Mouse (Mus musculus) lung, embryonic 16.5 days (tissue): ENCODE data around the gene B4galt5. TPM values are rescaled to one million over a fixed set of nuclear protein-coding genes. Genes with fewer than 3 reads are reported as not detected.

ENCODE experiments used
- ATAC-seq: fragments of 200-750 bp; cut with Nextera tagmentation; 2 replicates; pipeline ENCODE4 v1.8.0; 2017; ENCODE audit warnings: low read depth, mild to moderate bottlenecking, moderate library complexity
- H3K27ac ChIP-seq: fragments of 300-500 bp; sonication (generic); 2 replicates; pipeline ENCODE4 v1.5.1; 2014; ENCODE audit warnings: mild to moderate bottlenecking, control low read depth, low read length
- H3K27me3 ChIP-seq: fragments of 300-500 bp; sonication (generic); 2 replicates; pipeline ENCODE4 v1.6.1; 2014; ENCODE audit warnings: low read depth, low read length, mixed read lengths; ENCODE audit not compliant: control insufficient read depth, insufficient read depth
- H3K36me3 ChIP-seq: fragments of 300-500 bp; sonication (generic); 2 replicates; pipeline ENCODE4 v1.6.1; 2014; ENCODE audit warnings: low read length; ENCODE audit not compliant: control insufficient read depth, insufficient read depth
- H3K4me1 ChIP-seq: fragments of 300-500 bp; sonication (generic); replicated peaks from 2 replicates; pipeline ENCODE4 v1.6.1; 2014; ENCODE audit warnings: low read length, mixed read lengths; ENCODE audit not compliant: control insufficient read depth, insufficient read depth
- H3K4me2 ChIP-seq: fragments of 300-500 bp; sonication (generic); 2 replicates; pipeline ENCODE4 v1.6.1; 2014; ENCODE audit warnings: low read depth, low read length, control low read depth
- H3K4me3 ChIP-seq: fragments of 300-500 bp; sonication (generic); 2 replicates; pipeline ENCODE4 v1.5.1; 2014; ENCODE audit warnings: mild to moderate bottlenecking, low read length, control low read depth
- H3K9ac ChIP-seq: fragments of 300-500 bp; sonication (generic); 2 replicates; pipeline ENCODE4 v1.6.1; 2014; ENCODE audit warnings: low read length, control low read depth
- H3K9me3 ChIP-seq: fragments of 300-500 bp; sonication (generic); 2 replicates; pipeline ENCODE4 v1.6.1; 2016; ENCODE audit warnings: low read length; ENCODE audit not compliant: control insufficient read depth
- WGBS: fragments of 180-500 bp; shearing (Covaris S2); extraction: QIAGEN DNeasy Blood & Tissue Kit; methylation state at CpG from one replicate; pipeline ENCODE4 v1.1.7; 2014; 5-methylcytosine and 5-hydroxymethylcytosine counted together
- polyA plus RNA-seq: library from polyadenylated mRNA; unstranded; fragments of >200 nt; fragmentation: Nextera tagmentation; extraction: Ambion mirVana; gene quantifications from 2 replicates; pipeline ENCODE4 v1.2.1, GENCODE M21; 2015

B4galt5 gene
- polyA plus RNA-seq, 1 experiment from 2014 or later: 7.3 TPM

- H3K27me3 ChIP-seq: no peaks in the 10 kb centered on the region
Observed at GRCm38 (mm10) chr2:167271121-167271521, 77.9 kb downstream of the B4galt5 start.

GRCm38 (mm10) chr2:167270496-167270895 lies 78.5 kb downstream of the B4galt5 start:
- H3K9me3 ChIP-seq: no peaks in the 10 kb centered on the region
- H3K4me2 ChIP-seq: no peak overlapping the region
- H3K36me3 ChIP-seq: no peaks in the 10 kb centered on the region
- no peak overlapping the region for H3K4me3 ChIP-seq
- WGBS: 77% methylated on average over 3 of the region's 3 CpGs
- no peak overlapping the region for H3K9ac ChIP-seq
- no peaks in the 10 kb centered on the region for H3K27me3 ChIP-seq
- no peak overlapping the region for H3K27ac ChIP-seq
- no peak for ATAC-seq
- no peaks in the 10 kb centered on the region for H3K4me1 ChIP-seq

More at GRCm38 (mm10) chr2:167271121-167271521, 77.9 kb downstream of the B4galt5 start:
- no peak overlapping the region for H3K4me3 ChIP-seq
- H3K36me3 ChIP-seq: no peaks in the 10 kb centered on the region
- no peaks in the 10 kb centered on the region for H3K9me3 ChIP-seq
- no peaks in the 10 kb centered on the region for H3K4me1 ChIP-seq
- H3K9ac ChIP-seq: no peak overlapping the region
- no peak overlapping the region for H3K4me2 ChIP-seq
- H3K27ac ChIP-seq: no peak overlapping the region
- WGBS: 69% methylated on average over 9 of the region's 9 CpGs
- no peak for ATAC-seq

- no peak for ATAC-seq
- WGBS: 95% methylated on average over 1 of the region's 1 CpGs
- Histone ChIP-seq H3K36me3 (no peaks in the 10 kb centered on the region), H3K27me3 (no peaks in the 10 kb centered on the region), H3K27ac (no peak overlapping the region), H3K9ac (no peak overlapping the region), H3K4me2 (no peak overlapping the region), H3K4me3 (no peak overlapping the region), H3K9me3 (no peaks in the 10 kb centered on the region), H3K4me1 (no peaks in the 10 kb centered on the region)
Observed at GRCm38 (mm10) chr2:167268721-167269120, 80.3 kb downstream of the B4galt5 start.

DNA sequence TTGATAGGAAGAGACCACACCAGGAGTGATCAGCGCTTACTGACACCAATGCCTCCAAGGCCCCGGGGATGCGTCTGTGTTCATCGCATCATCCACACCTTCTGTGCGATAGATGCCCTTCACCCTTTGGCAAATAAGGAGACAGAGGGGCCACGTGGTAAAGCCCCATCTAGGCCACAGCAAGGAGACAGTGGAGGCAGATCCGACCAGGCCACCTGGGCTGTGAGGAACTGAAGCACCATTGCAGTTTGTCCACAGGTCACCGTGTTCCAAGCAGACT lies 80.6 kb downstream of the B4galt5 start:
- no peaks in the 10 kb centered on the region for H3K4me1 ChIP-seq
- H3K36me3 ChIP-seq: no peaks in the 10 kb centered on the region
- no peak for ATAC-seq
- no peak overlapping the region for H3K4me2 ChIP-seq
- no peaks in the 10 kb centered on the region for H3K9me3 ChIP-seq
- H3K27me3 ChIP-seq: no peaks in the 10 kb centered on the region
- no peak overlapping the region for H3K27ac ChIP-seq
- H3K4me3 ChIP-seq: no peak overlapping the region
- 88% methylated on average over 8 of the region's 8 CpGs for WGBS
- no peak overlapping the region for H3K9ac ChIP-seq

DNA sequence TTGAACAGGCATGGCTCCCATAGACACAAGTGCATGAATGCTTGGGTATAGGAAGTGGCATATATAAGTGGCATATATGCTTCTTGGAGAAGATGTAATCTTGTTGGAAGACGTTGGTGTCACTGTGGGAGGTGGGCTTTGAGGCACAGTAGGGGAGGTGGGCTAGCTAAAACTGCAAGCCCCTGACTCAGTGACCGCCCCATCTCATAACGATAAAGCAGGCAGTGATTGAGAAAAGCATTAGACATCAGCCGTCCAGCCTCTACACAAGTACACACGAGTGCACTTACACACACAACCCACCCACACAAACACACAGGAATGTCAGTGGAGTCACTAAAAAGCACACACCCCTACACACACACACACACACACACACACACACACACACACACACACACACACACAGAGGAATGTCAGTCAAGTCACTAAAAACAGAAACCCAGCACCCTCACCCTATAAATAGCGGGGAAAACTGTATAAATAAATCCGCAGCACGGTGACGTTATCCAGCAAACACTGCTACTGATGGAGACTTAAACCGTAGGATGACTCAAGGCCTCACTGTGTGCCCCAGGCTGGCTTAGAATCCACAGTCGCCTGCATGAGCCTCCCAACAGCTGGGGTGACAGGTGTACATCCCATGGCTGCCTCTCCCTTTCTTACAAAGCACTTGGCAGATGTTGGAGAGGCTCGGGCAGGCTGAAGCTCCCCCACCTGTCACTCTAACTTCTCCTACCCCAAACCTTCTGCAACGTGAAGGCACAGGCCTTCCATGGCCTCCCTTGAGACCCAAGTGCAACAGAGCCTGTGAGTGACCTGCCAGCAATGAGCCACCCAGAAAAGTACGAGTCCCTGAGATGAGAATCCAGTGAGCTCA lies 81.2 kb downstream of the B4galt5 start:
- no peak for ATAC-seq
- no peak overlapping the region for H3K9ac ChIP-seq
- H3K4me2 ChIP-seq: no peak overlapping the region
- no peak overlapping the region for H3K4me3 ChIP-seq
- no peaks in the 10 kb centered on the region for H3K9me3 ChIP-seq
- no peak overlapping the region for H3K27ac ChIP-seq
- WGBS: 61% methylated on average over 14 of the region's 14 CpGs
- no peaks in the 10 kb centered on the region for H3K4me1 ChIP-seq
- H3K27me3 ChIP-seq: no peaks in the 10 kb centered on the region
- no peaks in the 10 kb centered on the region for H3K36me3 ChIP-seq

GRCm38 (mm10) chr2:167266231-167266630 lies 82.8 kb downstream of the B4galt5 start:
- Histone ChIP-seq H3K9me3 (no peaks in the 10 kb centered on the region), H3K9ac (no peak overlapping the region), H3K4me1 (peaks cover 3% of the 10 kb centered on the region; the same call in 1 of the 2 replicates), H3K4me3 (no peak overlapping the region), H3K27ac (no peak overlapping the region), H3K27me3 (no peaks in the 10 kb centered on the region), H3K4me2 (no peak overlapping the region), H3K36me3 (no peaks in the 10 kb centered on the region)
- WGBS: 92% methylated on average over 9 of the region's 10 CpGs
- ATAC-seq: no peak

DNA sequence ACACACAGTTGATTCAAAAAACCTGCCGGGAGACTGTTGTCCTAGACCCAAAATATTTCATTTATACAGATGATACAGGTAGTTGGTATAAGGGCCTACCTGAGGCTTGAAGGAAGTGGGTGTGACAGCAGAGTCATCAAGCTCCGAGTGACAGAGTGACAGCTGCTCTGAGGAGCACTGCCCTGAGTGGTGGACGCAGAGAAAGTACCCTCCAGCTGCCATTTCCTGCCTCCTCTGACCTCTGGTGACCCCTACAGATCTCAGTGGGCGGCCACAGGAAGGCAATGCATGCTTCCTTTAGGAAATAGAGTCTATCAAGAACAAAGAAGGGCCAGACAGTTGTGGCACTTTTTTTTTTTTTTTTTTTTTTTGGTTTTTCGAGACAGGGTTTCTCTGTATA lies 83.2 kb downstream of the B4galt5 start:
- Histone ChIP-seq H3K4me3 (no peak overlapping the region), H3K4me1 (peaks cover 7% of the 10 kb centered on the region), H3K36me3 (no peaks in the 10 kb centered on the region), H3K27ac (no peak overlapping the region), H3K9me3 (no peaks in the 10 kb centered on the region), H3K4me2 (no peak overlapping the region), H3K9ac (no peak overlapping the region), H3K27me3 (no peaks in the 10 kb centered on the region)
- no peak for ATAC-seq
- WGBS: 34% methylated on average over 4 of the region's 5 CpGs

DNA sequence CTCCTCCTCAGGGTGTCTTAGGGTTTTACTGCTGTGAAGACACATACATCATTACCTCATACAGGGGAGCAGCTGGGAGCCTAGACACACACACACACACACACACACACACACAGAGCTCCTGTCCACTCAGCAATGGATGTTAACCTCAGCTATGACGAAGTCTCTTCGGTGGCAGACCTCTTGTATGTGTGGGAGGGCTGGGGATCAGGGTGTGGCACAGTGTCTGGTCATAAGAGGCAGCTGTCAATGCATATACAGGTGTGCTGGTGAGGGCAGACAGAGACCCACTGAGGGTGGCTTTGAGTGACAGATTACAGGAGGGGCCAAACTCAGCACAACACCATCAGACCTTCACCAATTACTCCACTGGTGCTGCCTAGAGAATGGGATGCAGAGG lies 84.0 kb downstream of the B4galt5 start:
- Histone ChIP-seq H3K27me3 (no peaks in the 10 kb centered on the region), H3K4me1 (peaks cover 7% of the 10 kb centered on the region), H3K4me2 (no peak overlapping the region), H3K4me3 (no peak overlapping the region), H3K9ac (no peak overlapping the region), H3K36me3 (no peaks in the 10 kb centered on the region), H3K27ac (no peak overlapping the region), H3K9me3 (no peaks in the 10 kb centered on the region)
- ATAC-seq: no peak
- WGBS: 83% methylated on average over 2 of the region's 2 CpGs

GRCm38 (mm10) chr2:167263931-167264330 lies 85.1 kb downstream of the B4galt5 start:
- Histone ChIP-seq H3K27ac (no peak overlapping the region), H3K4me1 (peaks cover 7% of the 10 kb centered on the region), H3K9me3 (no peaks in the 10 kb centered on the region), H3K27me3 (no peaks in the 10 kb centered on the region), H3K4me2 (no peak overlapping the region), H3K36me3 (no peaks in the 10 kb centered on the region), H3K9ac (no peak overlapping the region), H3K4me3 (no peak overlapping the region)
- 71% methylated on average over 11 of the region's 11 CpGs for WGBS
- ATAC-seq: no peak
